Mouse (Mus musculus) myocyte (in vitro differentiated cells): ENCODE measurements around the gene Scrg1. TPM values are rescaled to one million over a fixed set of nuclear protein-coding genes. Genes with fewer than 3 reads are reported as not detected.
"Not testable (repeated sequence)": the region's sequence is repeated elsewhere in the genome, so short reads cannot be mapped to it uniquely, and the experiment has no call there.

Experiments used
- H3K27me3 ChIP-seq: one replicate; pipeline ENCODE4 v1.6.1; 2011; ENCODE audit not compliant: control insufficient read depth, insufficient read depth, insufficient read length
- H3K36me3 ChIP-seq: one replicate; pipeline ENCODE4 v1.6.1; 2011; ENCODE audit not compliant: control insufficient read depth, insufficient read depth
- H3K4me2 ChIP-seq: one replicate; pipeline ENCODE4 v1.6.1; 2011; ENCODE audit warnings: low read depth, control low read depth
- H3K4me3 ChIP-seq: one replicate; pipeline ENCODE4 v1.5.1; 2011; ENCODE audit warnings: mild to moderate bottlenecking, control low read depth, moderate library complexity
- H3K79me2 ChIP-seq: one replicate; pipeline ENCODE4 v1.6.1; 2011; ENCODE audit not compliant: control insufficient read depth, insufficient read depth
- H3ac ChIP-seq: one replicate; pipeline ENCODE4 v1.6.1; 2011; ENCODE audit not compliant: control insufficient read depth, insufficient read length
- CEBPB ChIP-seq: IDR thresholded peaks from 2 replicates; pipeline ENCODE4 v1.6.1; 2011; ENCODE audit warnings: mild to moderate bottlenecking, moderate library complexity; ENCODE audit not compliant: poor library complexity, insufficient read depth, severe bottlenecking
- E2F4 ChIP-seq: IDR thresholded peaks from one replicate; pipeline ENCODE4 v1.6.1; 2011; ENCODE audit warnings: mild to moderate bottlenecking, control low read depth, moderate library complexity; ENCODE audit not compliant: insufficient read depth
- MAX ChIP-seq: IDR thresholded peaks from one replicate; pipeline ENCODE4 v1.6.1; 2011; ENCODE audit warnings: low read depth, mild to moderate bottlenecking, control low read depth
- MYOD1 ChIP-seq, 3 experiments: IDR thresholded peaks; one replicate each; pipeline ENCODE4 v1.6.1; 2011; ENCODE audit warnings: control low read depth in 2 of 3, low read depth in 2 of 3, mild to moderate bottlenecking in 2 of 3, moderate library complexity in 1 of 3; ENCODE audit not compliant: insufficient read length in 2 of 3, control insufficient read depth in 1 of 3
- MYOG ChIP-seq, 3 experiments: IDR thresholded peaks; one replicate each; pipeline ENCODE4 v1.6.1; 2011; ENCODE audit warnings: control low read depth in 2 of 3, low read depth in 2 of 3, mild to moderate bottlenecking in 2 of 3; ENCODE audit not compliant: insufficient read length in 2 of 3, control insufficient read depth in 1 of 3, insufficient read depth in 1 of 3
- POLR2A ChIP-seq: IDR thresholded peaks from one replicate; pipeline ENCODE4 v1.6.1; 2011; ENCODE audit warnings: low read depth, mild to moderate bottlenecking, control low read depth, moderate library complexity; ENCODE audit not compliant: insufficient read length
- POLR2AphosphoS2 ChIP-seq: IDR thresholded peaks from one replicate; pipeline ENCODE4 v1.6.1; 2011; ENCODE audit warnings: low read depth, control low read depth; ENCODE audit not compliant: insufficient read length
- REST ChIP-seq: IDR thresholded peaks from one replicate; pipeline ENCODE4 v1.6.1; 2011; ENCODE audit warnings: mild to moderate bottlenecking, control low read depth, moderate library complexity; ENCODE audit not compliant: insufficient read depth, insufficient read length
- SRF ChIP-seq: IDR thresholded peaks from one replicate; pipeline ENCODE4 v1.6.1; 2011; ENCODE audit warnings: low read depth; ENCODE audit not compliant: control insufficient read depth, insufficient read length
- TCF12 ChIP-seq: IDR thresholded peaks from one replicate; pipeline ENCODE4 v1.6.1; 2011; ENCODE audit warnings: mild to moderate bottlenecking, control low read depth; ENCODE audit not compliant: poor library complexity, insufficient read depth, severe bottlenecking
- TCF3 ChIP-seq: IDR thresholded peaks from one replicate; pipeline ENCODE4 v1.6.1; 2011; ENCODE audit warnings: low read depth, control low read depth; ENCODE audit not compliant: insufficient read length
- USF1 ChIP-seq: IDR thresholded peaks from one replicate; pipeline ENCODE4 v1.6.1; 2011; ENCODE audit warnings: low read depth, mild to moderate bottlenecking, control low read depth, moderate library complexity
- polyA plus RNA-seq: library from polyadenylated mRNA; unstranded; fragments of >200 nt; fragmentation: generic; extraction: Trizol; gene quantifications from one replicate; pipeline ENCODE4 v1.2.1, GENCODE M21; 2012; ENCODE audit warnings: missing spikeins

The Scrg1 gene
- polyA plus RNA-seq, 1 experiment = not detected

GRCm38 (mm10) chr8:57489896-57490295 lies 34.2 kb downstream of the Scrg1 start:
- Histone ChIP-seq H3K79me2 (peaks cover 19% of the 10 kb centered on the region), H3K36me3 (peaks cover 5% of the 10 kb centered on the region), H3K27me3 (no peaks in the 10 kb centered on the region), H3K4me2 (no peak overlapping the region), H3K4me3 (no peak overlapping the region), H3ac (no peak overlapping the region)
- TF ChIP-seq SRF (no peak), POLR2AphosphoS2 (no peak), POLR2A (no peak), USF1 (no peak), MAX (no peak), TCF12 (no peak), MYOG (IDR thresholded peaks at IDR 0.05; ENCODE audit: control insufficient read depth in 1 of 3, insufficient read depth in 1 of 3, insufficient read length in 2 of 3, low read depth in 2 of 3) (no peak), E2F4 (no peak)

DNA sequence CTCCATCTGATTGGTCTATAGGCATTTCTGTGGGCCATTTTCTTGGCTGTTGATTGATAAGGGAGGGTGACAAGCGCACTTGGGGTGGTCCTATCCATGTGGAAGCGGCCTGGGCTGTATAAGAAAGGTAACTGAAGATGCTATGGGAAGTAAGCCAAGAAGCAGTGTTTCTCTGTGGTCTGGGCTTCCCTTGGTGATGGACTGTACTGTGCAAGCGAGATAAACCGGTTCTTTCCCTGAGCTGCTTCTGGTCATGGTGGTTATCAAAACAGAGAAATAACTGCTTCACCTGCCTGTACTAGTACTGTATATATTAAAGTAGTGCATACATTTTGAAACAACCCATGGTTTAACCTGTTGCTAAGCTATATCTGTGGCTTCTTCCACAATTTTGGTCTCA lies 36.1 kb downstream of the Scrg1 start:
- no peak overlapping the region for H3K4me2 ChIP-seq
- peaks cover under 1% of the 10 kb centered on the region for H3K79me2 ChIP-seq
- no peak overlapping the region for H3K4me3 ChIP-seq
- no peaks in the 10 kb centered on the region for H3K36me3 ChIP-seq
- no peak for TF ChIP-seq MYOD1 (IDR thresholded peaks at IDR 0.05; ENCODE audit: control insufficient read depth in 1 of 3, insufficient read length in 2 of 3, low read depth in 2 of 3)
- TF ChIP-seq POLR2AphosphoS2 = no peak
- TF ChIP-seq REST = no peak
- H3ac ChIP-seq = no peak overlapping the region
- H3K27me3 ChIP-seq = no peaks in the 10 kb centered on the region

DNA sequence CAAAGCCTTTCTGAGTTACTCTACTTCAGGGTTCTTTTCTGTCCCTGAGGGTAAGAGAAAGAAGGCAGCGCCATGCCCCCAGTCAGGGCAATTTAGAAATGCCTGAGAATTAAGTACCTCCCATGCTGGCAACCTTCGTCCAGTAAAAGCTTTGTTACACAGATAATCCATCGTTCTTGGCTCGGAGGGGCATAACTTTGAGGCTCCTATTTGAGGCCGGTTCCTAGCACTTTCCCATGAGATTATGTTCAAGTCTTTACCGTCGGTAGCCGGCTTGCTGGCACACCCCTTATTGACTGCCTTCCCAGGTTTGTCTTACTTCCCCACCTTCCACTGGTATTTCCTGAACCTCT lies 42.7 kb downstream of the Scrg1 start:
- Histone ChIP-seq H3K79me2 (no peaks in the 10 kb centered on the region), H3K4me2 (no peak overlapping the region), H3ac (no peak overlapping the region), H3K36me3 (no peaks in the 10 kb centered on the region), H3K4me3 (no peak overlapping the region), H3K27me3 (no peaks in the 10 kb centered on the region)
- TF ChIP-seq USF1 = no peak
- no peak for TF ChIP-seq TCF3
- TF ChIP-seq REST = no peak
- TF ChIP-seq CEBPB = no peak

DNA sequence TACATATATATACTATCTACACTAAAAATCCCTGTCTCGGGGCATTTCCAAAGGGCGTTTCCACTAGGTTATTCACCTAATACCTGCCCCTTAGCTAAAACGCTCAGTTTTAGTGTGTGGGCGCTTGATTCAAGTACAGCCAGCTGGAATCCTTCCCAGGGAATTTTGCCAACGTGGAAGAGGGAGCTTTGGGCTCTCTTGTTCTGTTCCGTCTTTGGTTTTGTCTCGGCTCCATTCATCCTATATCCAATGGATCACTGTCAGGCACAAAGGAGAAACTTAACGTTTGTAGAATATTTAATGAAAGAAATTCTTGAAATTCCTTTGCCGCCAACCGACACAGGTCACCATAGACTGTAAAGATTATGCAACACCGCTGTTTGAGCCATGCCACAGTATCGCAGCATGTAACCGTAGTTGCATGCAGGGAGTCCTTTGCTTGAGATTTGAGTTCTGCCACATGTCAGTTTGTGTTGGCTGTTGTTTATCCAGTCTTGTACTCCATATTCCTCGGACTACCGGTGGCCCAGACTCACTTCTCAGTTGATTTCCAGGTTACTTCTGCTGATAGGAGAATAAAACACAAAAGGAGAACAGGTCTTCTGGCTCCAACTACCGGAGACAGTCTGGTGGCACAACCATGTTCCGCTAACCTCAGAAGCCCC lies 43.3 kb downstream of the Scrg1 start:
- Histone ChIP-seq H3K4me3 (no peak overlapping the region), H3K27me3 (no peaks in the 10 kb centered on the region), H3K79me2 (no peaks in the 10 kb centered on the region), H3ac (no peak overlapping the region), H3K4me2 (no peak overlapping the region), H3K36me3 (no peaks in the 10 kb centered on the region)
- TF ChIP-seq USF1 = no peak

DNA sequence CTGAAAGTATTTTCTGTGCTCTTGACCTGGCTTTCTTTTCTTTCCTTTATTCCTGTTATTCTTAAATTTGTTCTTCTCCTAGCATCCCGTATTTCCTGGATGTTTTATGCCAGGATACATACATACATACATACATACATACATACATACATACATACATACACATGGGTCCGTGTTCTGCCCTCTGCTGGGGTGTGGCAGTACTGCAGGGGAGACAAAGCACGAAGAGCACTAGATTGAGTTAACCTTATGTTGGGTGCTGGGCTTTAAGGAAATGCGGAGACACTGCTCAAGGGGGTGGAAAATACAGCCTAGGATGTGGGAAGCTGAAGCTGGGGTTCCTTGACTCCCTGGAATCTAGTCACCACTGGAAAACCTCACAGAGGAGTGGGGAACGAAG lies 47.9 kb downstream of the Scrg1 start:
- no peak overlapping the region for H3ac ChIP-seq
- no peaks in the 10 kb centered on the region for H3K27me3 ChIP-seq
- TF ChIP-seq MYOD1 (IDR thresholded peaks at IDR 0.05; ENCODE audit: control insufficient read depth in 1 of 3, insufficient read length in 2 of 3, low read depth in 2 of 3) = no peak
- no peak for TF ChIP-seq REST
- H3K79me2 ChIP-seq = no peaks in the 10 kb centered on the region
- H3K36me3 ChIP-seq = no peaks in the 10 kb centered on the region
- H3K4me3 ChIP-seq = no peak overlapping the region
- H3K4me2 ChIP-seq = no peak overlapping the region

- not testable (repeated sequence) for H3K27me3 ChIP-seq, H3K79me2 ChIP-seq, H3ac ChIP-seq, H3K4me3 ChIP-seq, H3K36me3 ChIP-seq
- H3K4me2 ChIP-seq = peak overlapping the region; percentile 8
These were observed 49.8 kb downstream of the Scrg1 start for GRCm38 (mm10) chr8:57505500-57505899.

DNA sequence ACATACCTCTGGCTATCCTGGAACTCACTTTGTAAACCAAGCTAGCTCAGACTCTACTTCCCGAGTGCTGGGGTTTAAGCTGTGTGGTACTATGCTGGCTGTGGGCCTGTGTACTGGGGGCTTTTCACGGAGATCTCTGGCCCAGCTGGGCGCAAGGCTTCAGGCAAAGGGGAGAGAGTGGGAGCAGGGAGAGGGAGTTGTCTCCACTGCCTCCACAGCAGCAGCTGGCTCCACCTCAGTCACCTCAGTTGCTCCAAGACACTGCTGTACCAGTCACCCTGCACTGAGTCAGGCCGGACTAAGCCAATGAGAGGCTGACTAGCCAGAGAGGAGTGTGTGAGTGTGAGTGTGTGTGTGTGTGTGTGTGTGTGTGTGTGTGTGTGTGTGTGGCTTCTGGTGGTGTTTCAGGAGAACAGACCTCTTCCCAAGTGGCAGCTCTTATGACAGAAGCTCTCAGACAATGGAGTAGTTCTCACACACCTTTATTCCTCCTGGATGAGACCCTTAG lies 51.9 kb downstream of the Scrg1 start:
- Histone ChIP-seq H3ac (no peak overlapping the region), H3K36me3 (no peaks in the 10 kb centered on the region), H3K79me2 (no peaks in the 10 kb centered on the region), H3K4me3 (no peak overlapping the region), H3K27me3 (no peaks in the 10 kb centered on the region), H3K4me2 (no peak overlapping the region)
- no peak for TF ChIP-seq TCF3
- no peak for TF ChIP-seq MYOG (IDR thresholded peaks at IDR 0.05; ENCODE audit: control insufficient read depth in 1 of 3, insufficient read depth in 1 of 3, insufficient read length in 2 of 3, low read depth in 2 of 3)
- TF ChIP-seq POLR2AphosphoS2 = no peak
- TF ChIP-seq TCF12 = no peak
- no peak for TF ChIP-seq MYOD1 (IDR thresholded peaks at IDR 0.05; ENCODE audit: control insufficient read depth in 1 of 3, insufficient read length in 2 of 3, low read depth in 2 of 3)
- no peak for TF ChIP-seq REST
- no peak for TF ChIP-seq E2F4
- no peak for TF ChIP-seq SRF
